Mouse (Mus musculus) E14TG2a.4 (cell line): ENCODE measurements around the gene Hba-a1.

Source experiments
- CTCF ChIP-seq: conservative IDR thresholded peaks from 2 replicates; pipeline ENCODE4 v1.5.1; 2014; ENCODE audit warnings: low read length
- NANOG ChIP-seq: IDR thresholded peaks from 2 replicates; pipeline ENCODE4 v1.6.1; 2014; ENCODE audit warnings: borderline replicate concordance, low read length, mixed read lengths
- POU5F1 ChIP-seq: IDR thresholded peaks from 2 replicates; pipeline ENCODE4 v1.6.1; 2014; ENCODE audit warnings: low read length, borderline replicate concordance

GRCm38 (mm10) chr11:32298532-32298918 lies 15.2 kb downstream of the Hba-a1 start:
- TF ChIP-seq CTCF (no peak), NANOG (no peak), POU5F1 (no peak)
